Mouse (Mus musculus) right cerebral cortex, postnatal 14 days (tissue): ENCODE measurements around the gene Cxcr6.
"Not testable (repeated sequence)": the region's sequence is repeated elsewhere in the genome, so short reads cannot be mapped to it uniquely, and the experiment has no call there.

Source experiments
- DNase-seq: peaks from one replicate; pipeline ENCODE4 v3.0.0; 2022

Cxcr6 gene

GRCm38 (mm10) chr9:123806267-123806666 is at the start of gene Cxcr6:
Cxcr6 (plus strand) TSS chr9:123806475.
- no peak for DNase-seq

DNA sequence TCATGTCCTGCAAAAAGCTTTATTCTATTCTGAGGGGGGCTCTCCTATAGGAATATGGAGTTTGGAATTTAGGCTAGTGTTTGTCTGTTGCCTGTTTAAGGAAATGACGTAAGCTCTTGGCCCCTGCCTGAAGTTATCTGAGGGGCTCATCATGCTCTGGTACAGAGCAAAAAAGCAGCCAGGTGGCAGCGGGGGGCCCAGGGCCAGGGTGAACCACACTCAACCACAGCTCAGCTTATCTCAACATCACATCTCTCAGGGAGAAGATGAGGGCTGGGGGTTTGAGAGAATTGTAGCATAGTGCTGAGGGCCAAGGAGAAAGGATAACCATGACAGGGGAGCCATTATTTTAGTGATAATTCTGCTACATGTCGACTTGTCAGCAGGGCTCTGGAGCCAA is 49.5 kb upstream of the Cxcr6 start:
- DNase-seq, result no peak

DNA sequence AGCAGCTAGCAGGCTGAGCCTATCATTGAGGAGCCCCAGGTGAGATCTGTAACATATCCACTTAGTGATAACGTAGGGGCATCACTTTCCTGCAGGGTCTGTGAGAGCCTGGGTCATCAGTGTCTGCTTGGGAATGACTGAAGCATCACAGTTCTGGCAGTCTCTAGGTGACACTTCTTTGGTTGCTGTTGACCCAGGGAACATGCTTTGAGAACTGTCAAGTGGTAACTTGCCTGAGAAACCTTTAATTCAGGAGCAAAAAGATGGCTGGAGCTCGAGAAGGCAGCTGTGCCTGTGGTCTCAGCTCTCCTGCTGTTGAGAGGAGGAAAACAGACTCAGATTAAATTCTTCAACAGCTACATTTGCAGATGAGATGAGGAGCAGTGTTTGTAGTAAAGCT is 48.9 kb upstream of the Cxcr6 start:
- DNase-seq, result no peak

GRCm38 (mm10) chr9:123758156-123758555 is 48.1 kb upstream of the Cxcr6 start:
- DNase-seq, result no peak

- no peak for DNase-seq
These were observed 47.6 kb upstream of the Cxcr6 start for GRCm38 (mm10) chr9:123758645-123759044.

GRCm38 (mm10) chr9:123760806-123761205 is 45.5 kb upstream of the Cxcr6 start:
- DNase-seq, result no peak

- no peak for DNase-seq
These were observed 43.4 kb upstream of the Cxcr6 start for GRCm38 (mm10) chr9:123762886-123763285.

- no peak for DNase-seq
These were observed 42.5 kb upstream of the Cxcr6 start for GRCm38 (mm10) chr9:123763771-123764170.

DNA sequence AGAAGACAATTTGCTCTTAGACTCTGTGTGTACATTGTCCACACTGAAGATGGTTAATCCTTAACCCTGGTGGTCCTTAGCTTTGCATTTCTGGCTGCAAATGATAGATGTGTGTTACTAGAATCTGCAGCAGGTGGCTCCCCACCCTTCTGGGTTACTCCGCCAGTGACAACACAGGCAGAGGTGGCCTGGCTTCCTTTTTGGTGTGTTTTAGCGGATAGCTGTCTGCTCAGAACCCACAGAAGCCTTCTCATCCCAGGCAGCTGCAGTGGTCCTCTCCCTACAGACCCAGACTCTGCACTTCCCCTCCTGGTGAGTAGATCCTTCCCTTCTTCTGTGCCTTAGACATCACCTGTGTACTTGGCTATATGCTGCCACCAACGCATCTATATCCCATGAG is 39.3 kb upstream of the Cxcr6 start:
- no peak for DNase-seq

DNA sequence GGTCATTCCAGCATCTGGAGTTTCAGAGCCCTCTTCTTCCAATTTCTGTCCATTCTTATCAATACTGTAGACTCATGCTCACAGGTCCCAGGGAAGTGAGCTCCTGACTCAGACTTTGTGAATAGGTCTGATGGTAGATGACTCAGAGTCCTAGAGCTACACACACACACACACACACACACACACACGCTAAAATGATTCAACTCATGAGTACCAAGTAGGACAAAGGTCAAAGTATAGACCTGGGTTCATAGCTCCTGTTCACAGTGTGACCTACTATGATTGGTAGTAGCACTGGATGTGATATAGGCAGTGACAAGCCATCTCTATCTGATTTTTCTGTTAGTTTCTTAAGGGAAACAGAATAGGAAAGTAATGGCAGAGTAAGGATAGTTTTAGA is 37.8 kb upstream of the Cxcr6 start:
- no peak for DNase-seq

DNA sequence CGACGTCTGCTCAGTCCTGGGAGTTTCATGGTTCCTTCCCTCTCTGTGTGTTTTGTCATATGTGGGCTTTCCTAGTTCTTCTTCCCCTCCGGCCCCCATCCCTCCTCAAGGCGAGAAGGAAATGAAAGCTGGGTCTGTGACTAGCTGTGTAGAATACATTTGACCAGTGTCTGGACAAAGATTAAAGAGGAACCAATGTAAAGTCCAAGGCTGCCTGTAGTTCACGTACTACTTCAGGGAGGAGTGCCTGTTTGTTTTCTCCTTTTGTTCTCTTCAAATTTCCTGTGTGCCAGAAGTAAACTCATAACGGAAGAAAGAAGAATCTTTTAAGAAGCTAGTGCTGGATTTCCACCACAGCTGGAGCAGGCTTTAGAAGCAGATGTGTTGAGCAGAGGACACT is 36.7 kb upstream of the Cxcr6 start:
- no peak for DNase-seq

DNA sequence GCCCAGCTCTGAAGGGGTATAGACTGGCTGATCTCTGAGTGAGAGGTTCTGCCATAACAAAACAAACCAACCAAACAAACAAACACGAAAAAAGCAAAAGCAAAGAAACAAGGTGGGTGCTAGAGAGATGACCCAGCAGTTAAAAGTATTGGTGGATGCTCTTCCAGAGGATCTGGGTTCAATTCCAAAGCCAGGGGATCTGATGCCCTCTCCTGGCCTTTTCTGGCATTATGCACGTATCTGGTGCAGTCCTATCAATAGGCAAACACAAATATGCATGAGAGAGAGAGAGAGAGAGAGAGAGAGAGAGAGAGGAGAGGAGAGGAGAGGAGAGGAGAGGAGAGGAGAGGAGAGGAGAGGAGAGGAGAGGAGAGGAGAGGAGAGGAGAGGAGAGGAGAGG is 33.0 kb upstream of the Cxcr6 start:
- not testable (repeated sequence) for DNase-seq

GRCm38 (mm10) chr9:123788855-123789529 is 17.3 kb upstream of the Cxcr6 start:
- DNase-seq, result peak; percentile 10

- peak; percentile 48 for DNase-seq
These were observed 10.1 kb upstream of the Cxcr6 start for GRCm38 (mm10) chr9:123796174-123796573.

- no peak for DNase-seq
These were observed 4.7 kb upstream of the Cxcr6 start for GRCm38 (mm10) chr9:123801527-123801926.

GRCm38 (mm10) chr9:123802421-123802820 is 3.9 kb upstream of the Cxcr6 start:
- DNase-seq, result no peak

GRCm38 (mm10) chr9:123802896-123803295 is 3.4 kb upstream of the Cxcr6 start:
- DNase-seq, result no peak

- no peak for DNase-seq
These were observed 1.0 kb upstream of the Cxcr6 start for GRCm38 (mm10) chr9:123805241-123805640.

GRCm38 (mm10) chr9:123808583-123808982 is 2.3 kb downstream of the Cxcr6 start:
- no peak for DNase-seq

- no peak for DNase-seq
These were observed 5.6 kb downstream of the Cxcr6 start for GRCm38 (mm10) chr9:123811831-123812230.

- no peak for DNase-seq
These were observed 8.1 kb downstream of the Cxcr6 start for GRCm38 (mm10) chr9:123814326-123814725.

- DNase-seq, result no peak
These were observed 8.5 kb downstream of the Cxcr6 start for GRCm38 (mm10) chr9:123814821-123815220.

- no peak for DNase-seq
These were observed 9.2 kb downstream of the Cxcr6 start for GRCm38 (mm10) chr9:123815444-123815843.

DNA sequence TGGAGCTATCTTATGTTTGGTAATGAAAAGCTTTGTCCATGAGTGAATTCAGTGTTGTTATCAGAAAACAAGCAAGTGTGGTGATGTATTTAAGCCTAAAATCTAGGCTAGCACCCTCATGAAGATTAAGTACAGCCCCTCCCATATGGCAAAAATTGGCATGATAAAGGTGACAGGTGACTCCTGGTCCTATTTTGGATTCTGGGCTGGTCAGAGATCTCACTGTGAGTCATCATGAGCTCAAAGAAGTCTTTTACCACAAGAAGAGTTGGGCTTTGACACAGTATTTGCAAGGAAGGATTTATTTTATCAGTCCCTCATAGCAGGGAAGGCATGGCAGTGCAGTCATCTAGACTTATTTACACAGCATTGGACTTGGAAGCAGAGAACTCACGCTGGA is 9.7 kb downstream of the Cxcr6 start:
- DNase-seq, result no peak

DNA sequence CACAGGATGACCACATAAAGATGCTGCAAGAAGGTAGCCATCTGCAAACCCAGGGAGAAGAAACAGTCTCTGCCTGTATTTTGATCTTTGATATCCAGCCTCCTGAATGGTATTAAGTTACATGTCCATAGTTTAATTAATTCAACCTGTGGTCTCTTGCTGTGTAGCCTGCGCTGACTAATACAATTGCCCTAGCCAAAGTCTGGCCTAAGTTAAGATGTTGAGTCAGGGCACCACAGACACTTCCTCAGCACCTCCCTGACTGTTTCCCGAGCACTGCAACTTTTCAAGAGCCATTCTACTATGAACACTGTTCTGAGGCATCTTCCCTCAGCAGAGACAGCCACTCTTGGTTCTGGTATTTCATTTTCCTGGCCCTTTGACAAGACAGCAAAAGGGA is 12.3 kb downstream of the Cxcr6 start:
- DNase-seq, result no peak
